Mouse (Mus musculus): Measurements from ENCODE around the gene Ggn.
"Not testable (repeated sequence)": the region's sequence is repeated elsewhere in the genome, so short reads cannot be mapped to it uniquely, and the experiment has no call there.

The Ggn gene

DNA sequence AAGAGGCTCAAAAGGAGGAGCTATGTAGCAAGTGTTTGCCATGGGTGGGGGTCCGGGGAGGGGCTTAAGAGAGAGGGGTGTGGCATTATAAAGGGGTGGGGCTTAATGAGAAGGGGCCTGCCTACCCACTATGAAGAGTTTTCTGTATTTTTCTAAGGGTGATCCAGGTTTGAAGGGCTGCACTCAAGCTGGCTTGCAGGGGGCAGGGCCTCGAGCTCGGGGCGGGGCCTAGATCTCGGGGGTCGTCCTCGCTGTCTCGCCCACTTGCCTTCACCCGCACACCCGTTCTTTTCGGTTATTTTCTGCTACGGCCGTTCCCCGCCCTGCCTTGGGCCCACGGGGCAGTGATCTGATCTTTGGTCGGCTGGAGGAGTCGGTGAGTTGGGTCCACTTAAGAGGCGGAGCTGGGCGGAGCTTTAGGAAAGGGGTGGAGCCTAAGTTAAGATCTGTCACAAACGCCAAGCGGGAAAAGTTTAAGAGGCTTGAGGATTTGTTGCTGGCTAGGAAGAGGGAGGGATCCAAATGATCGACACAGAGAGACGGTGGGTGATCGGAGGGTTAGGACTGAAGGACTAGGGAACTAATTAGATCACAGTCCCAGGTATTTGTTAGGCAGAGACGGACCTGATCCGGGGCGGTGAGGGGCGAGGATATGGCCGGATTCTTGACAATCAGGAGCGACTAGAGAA is at the start of gene Ggn, which contains the start of gene Spred3:
Gene Ggn (plus strand): TSS at position 145 of the 689 bp plus-strand sequence.
Gene Spred3 (minus strand): TSS at position 346 of the 689 bp plus-strand sequence.
- in situ Hi-C loops (cut with MboI; ENCODE audit: low pct_unique_long_range_greater_than_20kb in 1 of 2, low sequenced_read_pairs in 2 of 2, unreplicated experiment in 1 of 2): no loop called here

- in situ Hi-C loops (cut with MboI; ENCODE audit: low pct_unique_long_range_greater_than_20kb in 1 of 2, low sequenced_read_pairs in 2 of 2, unreplicated experiment in 1 of 2): no loop called here
These were observed 47.2 kb upstream of the Ggn start for GRCm38 (mm10) chr7:29122821-29123220.

DNA sequence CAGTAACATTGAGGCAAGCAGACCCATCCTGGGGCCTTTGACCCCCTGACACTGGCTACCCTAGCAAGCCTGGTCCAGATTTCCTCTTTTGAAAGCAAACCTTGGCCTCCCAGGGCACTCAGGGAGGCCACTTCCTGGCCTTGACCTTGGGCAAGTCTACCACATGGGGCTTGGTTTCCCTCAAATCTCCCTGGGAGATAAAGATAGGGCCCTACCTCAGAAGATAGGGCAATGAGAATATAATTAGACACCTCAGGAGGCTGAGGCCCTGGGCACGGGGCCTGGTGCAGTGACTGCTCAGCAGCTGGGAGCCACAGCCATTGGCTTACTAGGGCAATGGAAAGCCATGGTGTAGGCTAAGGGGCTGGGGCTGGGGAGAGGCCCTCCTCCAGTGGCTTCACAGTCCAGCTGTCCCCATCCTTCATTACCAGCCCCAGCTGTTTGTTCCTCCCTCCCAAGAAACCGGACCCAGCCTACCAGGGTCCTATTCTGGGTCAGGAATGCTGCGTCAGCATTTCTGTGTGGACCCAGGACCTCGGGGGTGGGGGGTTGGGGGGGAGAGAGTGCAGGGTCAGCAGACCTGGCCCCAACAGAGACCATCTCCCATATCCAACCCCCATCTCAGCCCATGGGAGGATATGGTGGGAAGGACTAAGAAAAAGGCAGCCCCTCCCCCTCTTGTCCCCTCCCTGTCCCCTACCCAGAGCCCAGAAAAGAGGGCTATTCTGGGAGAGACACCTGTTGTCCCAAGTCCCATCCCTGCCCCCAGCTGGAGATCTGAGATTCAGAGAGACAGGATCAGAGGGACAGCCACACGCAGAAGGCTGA is 46.3 kb upstream of the Ggn start:
- in situ Hi-C loops (cut with MboI; ENCODE audit: low pct_unique_long_range_greater_than_20kb in 1 of 2, low sequenced_read_pairs in 2 of 2, unreplicated experiment in 1 of 2): no loop called here

DNA sequence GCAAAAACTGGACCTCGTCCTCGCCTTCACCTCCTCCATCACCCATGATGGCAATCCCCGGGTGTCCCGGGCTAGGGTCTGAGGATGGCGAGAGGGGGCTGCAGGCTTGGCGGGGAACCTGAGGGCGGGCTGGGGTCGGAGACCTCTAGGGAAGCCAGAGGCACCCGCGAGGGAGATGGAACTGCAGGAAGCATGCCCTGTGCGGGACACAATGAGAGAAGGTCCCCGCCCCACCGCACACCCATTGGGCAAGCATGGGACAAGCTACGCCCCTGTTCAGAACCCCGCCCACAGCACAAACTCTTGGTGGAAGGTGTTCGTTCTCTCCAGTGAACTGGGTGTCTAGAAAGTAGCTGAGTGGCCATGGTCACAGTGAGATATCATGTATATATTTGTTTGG is 45.0 kb upstream of the Ggn start, which contains the start of gene Ryr1:
Gene Ryr1 (minus strand): TSS at position 210 of the 400 bp plus-strand sequence.
- in situ Hi-C loops (cut with MboI; ENCODE audit: low pct_unique_long_range_greater_than_20kb in 1 of 2, low sequenced_read_pairs in 2 of 2, unreplicated experiment in 1 of 2): no loop called here

DNA sequence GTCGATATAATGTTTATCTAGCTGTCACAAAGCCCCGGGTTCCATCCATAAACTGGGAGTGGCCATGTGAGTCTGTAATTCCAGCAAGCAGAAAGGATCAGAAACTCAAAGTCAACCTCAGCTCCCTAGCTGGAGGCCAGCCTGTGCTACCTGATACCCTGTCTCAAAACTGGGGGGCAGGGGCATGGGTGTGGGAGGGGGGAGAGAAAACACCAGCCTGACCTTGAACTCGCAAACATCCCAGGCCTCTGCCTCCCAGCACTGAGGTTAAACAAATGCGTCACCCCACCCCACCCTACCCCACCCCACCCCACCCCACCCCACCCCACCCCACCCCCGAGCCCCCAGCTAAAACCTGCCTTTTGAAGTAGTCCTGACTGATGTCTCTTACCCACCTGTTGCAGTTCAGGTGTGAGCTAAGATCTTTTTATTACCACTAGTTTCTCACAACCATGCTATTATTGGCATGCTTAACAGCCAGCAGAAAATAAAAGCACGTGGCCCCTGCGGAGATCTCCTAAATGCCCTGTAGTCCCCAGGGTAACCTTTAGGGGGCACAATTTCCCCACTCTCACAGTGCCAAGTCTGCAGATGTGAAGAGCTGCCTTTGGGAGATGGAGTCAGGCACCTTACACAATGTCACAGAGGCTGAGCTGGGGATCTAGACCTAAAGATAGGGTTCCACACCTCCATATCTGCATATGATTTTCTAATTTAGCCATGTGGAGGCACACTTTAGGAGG is 43.7 kb upstream of the Ggn start:
- in situ Hi-C loops (cut with MboI; ENCODE audit: low pct_unique_long_range_greater_than_20kb in 1 of 2, low sequenced_read_pairs in 2 of 2, unreplicated experiment in 1 of 2): no loop called here

DNA sequence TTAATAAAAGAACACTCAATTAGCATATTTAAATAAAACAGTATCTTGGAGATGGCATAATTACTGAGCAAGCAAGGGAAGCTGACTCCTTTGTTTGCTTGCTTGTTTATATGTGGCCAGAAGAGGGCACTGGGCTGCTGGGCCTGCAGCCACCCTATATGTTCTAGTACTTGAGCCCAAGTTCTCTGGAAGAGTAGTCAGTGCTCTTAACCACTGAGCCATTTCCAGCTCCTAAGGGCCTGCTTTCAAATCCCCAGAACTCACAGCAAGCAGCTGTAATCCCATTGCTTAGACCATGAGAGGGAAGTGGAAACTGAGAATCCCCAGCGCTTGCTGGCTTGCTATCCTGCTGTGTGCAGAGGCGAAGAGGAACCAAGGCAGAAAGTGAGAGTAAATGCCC is 41.3 kb upstream of the Ggn start:
- in situ Hi-C loops (cut with MboI; ENCODE audit: low pct_unique_long_range_greater_than_20kb in 1 of 2, low sequenced_read_pairs in 2 of 2, unreplicated experiment in 1 of 2): no loop called here

DNA sequence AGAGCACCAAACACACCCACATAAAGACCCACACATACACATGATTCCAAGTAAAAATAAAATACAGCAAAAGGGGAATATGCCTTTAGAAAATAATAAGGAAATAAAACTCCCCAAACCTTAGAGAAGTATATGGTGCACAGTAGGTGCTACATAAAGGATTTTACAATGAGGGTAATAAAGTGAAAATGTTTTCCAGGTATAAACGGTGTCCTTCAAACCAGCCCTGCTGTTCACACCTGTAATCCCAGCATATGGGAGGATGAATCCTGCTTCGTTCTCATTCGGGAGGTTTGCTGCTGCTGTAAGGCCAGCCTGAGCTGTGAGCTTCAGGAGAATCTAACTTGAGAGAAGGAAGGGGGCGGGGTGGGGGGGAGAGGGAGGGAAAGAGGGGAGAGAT is 35.8 kb upstream of the Ggn start:
- in situ Hi-C loops (cut with MboI; ENCODE audit: low pct_unique_long_range_greater_than_20kb in 1 of 2, low sequenced_read_pairs in 2 of 2, unreplicated experiment in 1 of 2): no loop called here

- in situ Hi-C loops (cut with MboI; ENCODE audit: low pct_unique_long_range_greater_than_20kb in 1 of 2, low sequenced_read_pairs in 2 of 2, unreplicated experiment in 1 of 2): no loop called here
These were observed 35.2 kb upstream of the Ggn start, which contains the start of gene Rasgrp4 for GRCm38 (mm10) chr7:29134693-29135386. TSS of gene Rasgrp4 (plus strand) at chr7:29134851.

DNA sequence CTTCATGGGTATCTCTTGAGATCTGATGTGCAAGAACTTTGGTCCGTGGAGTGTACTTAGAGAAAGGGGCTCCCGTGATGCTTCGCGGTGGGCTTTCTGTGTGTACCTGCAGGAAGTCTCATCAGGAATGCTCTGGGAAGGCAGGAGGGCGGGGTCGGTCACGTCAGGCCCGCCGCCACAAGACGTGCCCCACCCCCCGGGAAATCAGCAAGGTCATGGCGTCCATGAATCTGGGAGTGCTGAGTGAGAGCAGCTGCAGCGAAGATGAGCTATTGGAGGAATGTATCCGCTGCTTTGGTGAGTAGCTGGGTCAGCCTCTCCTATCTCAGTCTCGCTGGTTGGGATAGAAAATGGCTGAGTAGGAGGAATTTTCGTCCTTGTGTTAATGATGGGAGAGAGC is 32.6 kb upstream of the Ggn start:
- in situ Hi-C loops (cut with MboI; ENCODE audit: low pct_unique_long_range_greater_than_20kb in 1 of 2, low sequenced_read_pairs in 2 of 2, unreplicated experiment in 1 of 2): no loop called here

GRCm38 (mm10) chr7:29139237-29139636 is 30.8 kb upstream of the Ggn start:
- in situ Hi-C loops (cut with MboI; ENCODE audit: low pct_unique_long_range_greater_than_20kb in 1 of 2, low sequenced_read_pairs in 2 of 2, unreplicated experiment in 1 of 2): not testable (repeated sequence)

GRCm38 (mm10) chr7:29141416-29141815 is 28.6 kb upstream of the Ggn start:
- in situ Hi-C loops (cut with MboI; ENCODE audit: low pct_unique_long_range_greater_than_20kb in 1 of 2, low sequenced_read_pairs in 2 of 2, unreplicated experiment in 1 of 2): no loop called here

DNA sequence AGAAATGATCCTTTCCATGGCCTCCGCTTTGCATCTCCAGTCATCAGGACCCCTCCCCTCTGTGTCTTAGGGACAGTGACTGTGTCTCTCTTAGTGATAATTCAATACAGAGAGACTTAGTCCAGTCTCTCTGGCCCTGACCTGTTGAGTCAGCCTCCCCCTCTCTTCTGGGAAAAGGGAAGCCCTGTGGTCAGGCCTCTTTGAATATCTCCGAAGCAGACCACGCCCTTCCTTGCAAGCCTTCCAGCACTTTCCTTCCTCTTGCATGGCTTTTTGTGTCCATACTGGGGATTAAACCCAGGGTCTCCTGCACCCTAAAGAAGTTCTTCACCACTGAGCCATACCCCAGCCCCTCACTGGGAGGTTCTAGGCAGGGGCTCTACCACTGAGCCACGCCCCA is 26.0 kb upstream of the Ggn start:
- in situ Hi-C loops (cut with MboI; ENCODE audit: low pct_unique_long_range_greater_than_20kb in 1 of 2, low sequenced_read_pairs in 2 of 2, unreplicated experiment in 1 of 2): no loop called here

DNA sequence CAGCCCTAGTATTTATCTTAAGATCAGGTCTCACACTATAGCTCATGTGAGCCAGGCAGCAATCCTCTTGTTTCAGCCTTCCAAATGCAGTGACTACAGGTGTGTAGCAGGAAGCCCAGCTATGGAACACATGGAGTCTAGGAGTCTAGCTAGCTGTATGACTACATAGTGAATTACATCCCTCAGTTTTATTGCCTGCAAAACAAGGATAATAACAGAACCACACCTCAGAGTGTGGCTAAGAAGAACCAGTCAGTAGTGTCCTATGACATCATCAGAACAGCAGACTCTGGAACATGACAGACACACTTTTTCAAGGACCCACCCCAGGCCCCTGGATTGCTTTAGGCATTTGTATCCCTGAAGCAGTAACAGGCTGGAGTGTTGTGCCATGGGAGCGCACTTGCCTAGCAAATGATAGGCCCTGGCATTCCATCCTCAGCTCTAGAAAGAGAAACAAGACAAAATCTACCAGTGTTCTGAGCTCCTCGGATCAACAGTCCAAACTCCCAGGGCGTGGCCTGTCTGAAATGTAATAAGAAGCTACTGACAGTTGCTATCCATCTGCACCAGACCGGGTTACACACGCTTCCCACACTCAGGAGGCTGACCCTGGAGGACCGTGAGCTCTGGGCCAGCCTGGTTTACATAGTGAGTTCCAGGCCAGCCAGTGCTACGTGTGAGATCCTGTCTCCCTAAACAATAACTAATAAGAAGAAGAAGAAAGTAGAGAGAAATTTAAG is 23.2 kb upstream of the Ggn start:
- in situ Hi-C loops (cut with MboI; ENCODE audit: low pct_unique_long_range_greater_than_20kb in 1 of 2, low sequenced_read_pairs in 2 of 2, unreplicated experiment in 1 of 2): no loop called here

- in situ Hi-C loops (cut with MboI; ENCODE audit: low pct_unique_long_range_greater_than_20kb in 1 of 2, low sequenced_read_pairs in 2 of 2, unreplicated experiment in 1 of 2): no loop called here
These were observed 21.2 kb upstream of the Ggn start for GRCm38 (mm10) chr7:29148771-29149170.

DNA sequence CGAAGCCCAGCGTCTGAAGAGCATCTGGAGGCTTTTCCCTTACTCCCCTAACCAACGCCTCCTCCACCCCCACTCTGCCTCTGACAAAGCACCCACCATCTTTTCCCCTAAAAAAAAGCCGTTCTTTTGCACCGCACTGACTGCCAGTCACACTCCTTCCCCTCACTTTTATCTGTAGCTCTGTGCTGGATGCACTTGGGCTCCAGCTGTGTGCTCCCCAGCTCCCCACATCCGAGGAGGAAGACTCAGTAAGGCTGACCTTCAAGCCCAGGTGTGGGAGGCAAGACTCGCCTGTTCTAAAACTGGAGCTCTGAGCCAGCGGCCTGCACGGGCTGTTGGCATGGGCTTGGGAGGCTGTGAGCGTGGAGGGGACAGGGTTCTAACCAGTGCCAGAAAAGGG is 18.5 kb upstream of the Ggn start:
- in situ Hi-C loops (cut with MboI; ENCODE audit: low pct_unique_long_range_greater_than_20kb in 1 of 2, low sequenced_read_pairs in 2 of 2, unreplicated experiment in 1 of 2): no loop called here

DNA sequence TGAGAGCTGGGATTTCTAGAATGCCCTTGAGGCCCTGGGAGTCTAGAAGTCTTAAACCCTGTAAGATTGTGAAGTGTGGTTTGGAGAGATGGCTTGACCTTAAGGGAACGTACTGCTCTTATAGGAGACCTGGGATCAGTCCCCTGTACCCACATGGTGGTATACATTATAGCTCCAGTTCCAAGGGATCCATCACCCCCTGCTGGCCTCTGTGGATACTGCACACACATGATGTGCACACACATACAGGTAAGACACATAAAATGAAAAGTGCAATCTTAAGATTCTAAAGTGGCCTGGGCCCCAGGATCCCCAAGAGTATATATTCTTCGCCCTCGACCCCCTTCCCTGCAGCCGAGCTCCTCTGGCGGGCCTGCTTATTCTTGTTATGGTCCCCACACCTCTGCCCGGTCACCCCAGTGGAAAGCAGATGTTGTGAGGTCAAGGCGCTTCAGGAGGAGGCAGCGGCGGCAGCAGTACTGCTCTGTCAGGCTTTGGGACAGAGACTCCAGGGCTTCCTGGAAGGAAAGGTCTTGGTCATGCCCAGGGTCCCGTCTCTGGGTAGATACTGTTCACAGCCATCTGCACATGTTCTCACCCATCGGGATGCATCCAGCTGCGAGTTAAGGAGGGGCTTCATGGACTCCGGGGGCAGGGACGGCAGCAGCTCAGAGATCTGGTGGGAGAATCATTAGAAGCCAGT is 15.8 kb upstream of the Ggn start:
- in situ Hi-C loops (cut with MboI; ENCODE audit: low pct_unique_long_range_greater_than_20kb in 1 of 2, low sequenced_read_pairs in 2 of 2, unreplicated experiment in 1 of 2): no loop called here

- in situ Hi-C loops (cut with MboI; ENCODE audit: low pct_unique_long_range_greater_than_20kb in 1 of 2, low sequenced_read_pairs in 2 of 2, unreplicated experiment in 1 of 2): no loop called here
These were observed 14.7 kb upstream of the Ggn start for GRCm38 (mm10) chr7:29155196-29155837.

All from mouse embryonic stem cell (cell line).